Mouse (Mus musculus) stomach, postnatal 0 days (tissue): Measurements from ENCODE around the gene 1700010B08Rik. TPM values are rescaled to one million over a fixed set of nuclear protein-coding genes. Genes with fewer than 3 reads are reported as not detected.

Experiments
- ATAC-seq: fragments of 200-750 bp; cut with Nextera tagmentation; 2 replicates; pipeline ENCODE4 v1.8.0; 2017; ENCODE audit not compliant: low FRiP score, low TSS enrichment
- DNase-seq: peaks from one replicate; pipeline ENCODE4 v3.0.0-alpha.2; 2016; ENCODE audit warnings: low spot score
- H3K27ac ChIP-seq: fragments of 300-500 bp; sonication (generic); replicated peaks from 2 replicates; pipeline ENCODE4 v1.5.1; 2014; ENCODE audit warnings: mild to moderate bottlenecking, control low read depth
- H3K27me3 ChIP-seq: fragments of 300-500 bp; sonication (generic); 2 replicates; pipeline ENCODE4 v1.6.1; 2014; ENCODE audit warnings: low read length; ENCODE audit not compliant: control insufficient read depth, insufficient read depth
- H3K36me3 ChIP-seq: fragments of 300-500 bp; sonication (generic); 2 replicates; pipeline ENCODE4 v1.6.1; 2014; ENCODE audit warnings: low read length, mixed read lengths; ENCODE audit not compliant: control insufficient read depth, insufficient read depth
- H3K4me1 ChIP-seq: fragments of 300-500 bp; sonication (generic); replicated peaks from 2 replicates; pipeline ENCODE4 v1.6.1; 2014; ENCODE audit warnings: antibody characterized with exemption; ENCODE audit not compliant: control insufficient read depth, insufficient read depth
- H3K4me2 ChIP-seq: fragments of 300-500 bp; sonication (generic); replicated peaks from 2 replicates; pipeline ENCODE4 v1.6.1; 2014; ENCODE audit warnings: low read depth, mild to moderate bottlenecking, control low read depth, moderate library complexity
- H3K4me3 ChIP-seq: fragments of 300-500 bp; sonication (generic); 2 replicates; pipeline ENCODE4 v1.5.1; 2014; ENCODE audit warnings: low read depth, low read length, control low read depth
- H3K9ac ChIP-seq: fragments of 300-500 bp; sonication (generic); 2 replicates; pipeline ENCODE4 v1.6.1; 2014; ENCODE audit warnings: mild to moderate bottlenecking, low read length, control low read depth, mixed read lengths
- H3K9me3 ChIP-seq: fragments of 300-500 bp; sonication (generic); 2 replicates; pipeline ENCODE4 v1.6.1; 2016; ENCODE audit warnings: low read length; ENCODE audit not compliant: control insufficient read depth
- CTCF ChIP-seq: IDR thresholded peaks from 2 replicates; pipeline ENCODE4 v1.5.1; 2016; ENCODE audit warnings: antibody characterized with exemption, low read depth, mild to moderate bottlenecking, moderate library complexity
- EP300 ChIP-seq: optimal IDR thresholded peaks from 2 replicates; pipeline ENCODE3; 2016; ENCODE audit warnings: antibody characterized with exemption
- WGBS: fragments of 180-500 bp; shearing (Covaris S2); extraction: QIAGEN DNeasy Blood & Tissue Kit; methylation state at CpG from one replicate; pipeline ENCODE4 v1.1.7; 2014; 5-methylcytosine and 5-hydroxymethylcytosine counted together
- polyA plus RNA-seq: library from polyadenylated mRNA; unstranded; fragments of >200 nt; fragmentation: Nextera tagmentation; extraction: Ambion mirVana; gene quantifications from 2 replicates; pipeline ENCODE4 v1.2.1, GENCODE M21; 2015

1700010B08Rik gene
- polyA plus RNA-seq, 1 experiment from 2014 or later = not detected

GRCm38 (mm10) chr2:173738232-173738631 is 19.0 kb downstream of the 1700010B08Rik start:
- DNase-seq = no peak
- no peaks in the 10 kb centered on the region for H3K27me3 ChIP-seq
- no peak for ATAC-seq
- peak overlapping the region; percentile 86; the same call in 1 of the 2 replicates for H3K27ac ChIP-seq
- H3K4me1 ChIP-seq = peaks cover 11% of the 10 kb centered on the region
- H3K4me3 ChIP-seq = peak overlapping the region; percentile 85
- WGBS = 75% methylated on average over 9 of the region's 9 CpGs
- TF ChIP-seq CTCF = no peak
- TF ChIP-seq EP300 = no peak
- peak overlapping the region; percentile 89 for H3K9ac ChIP-seq
- no peaks in the 10 kb centered on the region; the same call in 1 of the 2 replicates for H3K36me3 ChIP-seq
- H3K9me3 ChIP-seq = no peaks in the 10 kb centered on the region
- H3K4me2 ChIP-seq = peak overlapping the region; percentile 86

GRCm38 (mm10) chr2:173739107-173739506 is 19.9 kb downstream of the 1700010B08Rik start:
- Histone ChIP-seq H3K4me3 (no peak overlapping the region), H3K4me1 (peaks cover 14% of the 10 kb centered on the region), H3K9me3 (no peaks in the 10 kb centered on the region), H3K9ac (no peak overlapping the region), H3K27me3 (no peaks in the 10 kb centered on the region), H3K4me2 (no peak overlapping the region), H3K27ac (no peak overlapping the region), H3K36me3 (no peaks in the 10 kb centered on the region; the same call in 1 of the 2 replicates)
- DNase-seq = no peak
- TF ChIP-seq CTCF (no peak), EP300 (no peak)
- no peak for ATAC-seq
- 85% methylated on average over 7 of the region's 7 CpGs for WGBS

GRCm38 (mm10) chr2:173742090-173742489 is 22.9 kb downstream of the 1700010B08Rik start:
- Histone ChIP-seq H3K27me3 (no peaks in the 10 kb centered on the region), H3K4me2 (no peak overlapping the region), H3K36me3 (no peaks in the 10 kb centered on the region; the same call in 1 of the 2 replicates), H3K4me1 (peaks cover 14% of the 10 kb centered on the region), H3K4me3 (no peak overlapping the region), H3K27ac (peak overlapping the region; percentile 66), H3K9ac (no peak overlapping the region), H3K9me3 (0 out of 2 replicates have a peak, but pooled peaks cover 2% of the 10 kb centered on the region)
- TF ChIP-seq CTCF (no peak), EP300 (no peak)
- no peak for DNase-seq
- WGBS = 37% methylated on average over 13 of the region's 13 CpGs
- ATAC-seq = no peak

- Histone ChIP-seq H3K27me3 (no peaks in the 10 kb centered on the region), H3K9me3 (0 out of 2 replicates have a peak, but pooled peaks cover 2% of the 10 kb centered on the region), H3K4me1 (peaks cover 14% of the 10 kb centered on the region), H3K9ac (0 out of 2 replicates have a peak overlapping the region, but pooled peaks have one; percentile 1), H3K4me2 (no peak overlapping the region), H3K4me3 (no peak overlapping the region), H3K27ac (peak overlapping the region; percentile 56), H3K36me3 (no peaks in the 10 kb centered on the region; the same call in 1 of the 2 replicates)
- 69% methylated on average over 9 of the region's 9 CpGs for WGBS
- TF ChIP-seq CTCF = no peak
- no peak for TF ChIP-seq EP300
- ATAC-seq = no peak
- no peak for DNase-seq
Observed at GRCm38 (mm10) chr2:173742744-173743143, 23.5 kb downstream of the 1700010B08Rik start.

- TF ChIP-seq CTCF (no peak), EP300 (no peak)
- peak; percentile 47 for DNase-seq
- no peak overlapping the region for H3K27ac ChIP-seq
- ATAC-seq = peak; percentile 90
- H3K36me3 ChIP-seq = no peaks in the 10 kb centered on the region
- WGBS = 75% methylated on average over 7 of the region's 7 CpGs
- H3K4me2 ChIP-seq = no peak overlapping the region
- no peak overlapping the region for H3K9ac ChIP-seq
- H3K9me3 ChIP-seq = 0 out of 2 replicates have a peak, but pooled peaks cover 2% of the 10 kb centered on the region
- H3K4me3 ChIP-seq = no peak overlapping the region
- peaks cover 10% of the 10 kb centered on the region; the same call in 1 of the 2 replicates for H3K4me1 ChIP-seq
- H3K27me3 ChIP-seq = no peaks in the 10 kb centered on the region
Observed at GRCm38 (mm10) chr2:173744070-173744815, 25.0 kb downstream of the 1700010B08Rik start.
